Mouse (Mus musculus) neutrophil, adult 5-6 weeks (primary cell): ENCODE measurements around the gene Igf1r. TPM values are rescaled to one million over a fixed set of nuclear protein-coding genes. Genes with fewer than 3 reads are reported as not detected.
A peak's percentile ranks its signal among the peaks of the same experiment; 100 is the strongest.

Source experiments
- ATAC-seq: fragments of 151-379, 151-347 bp; 2 replicates; pipeline ENCODE4 v1.8.0; 2017; ENCODE audit warnings: mild to moderate bottlenecking, moderate TSS enrichment; ENCODE audit not compliant: insufficient number of reproducible peaks, poor library complexity, low FRiP score, severe bottlenecking; ENCODE audit errors: extremely low read depth
- total RNA-seq: library from RNA; stranded (forward); fragments of 200-1000 nt; gene quantifications from 2 replicates; pipeline ENCODE4 v1.2.3, GENCODE M21; 2017

Igf1r gene
- total RNA-seq: 86.8 and 90.4 TPM in 2 replicates

GRCm38 (mm10) chr7:67952777-67953700, at the start of gene Igf1r:
TSS of gene Igf1r (plus strand) at chr7:67952827.
- ATAC-seq: peak; percentile 1; the same call in 1 of the 2 replicates

GRCm38 (mm10) chr7:67906358-67906757, 46.3 kb upstream of the Igf1r start:
- ATAC-seq: no peak

- no peak for ATAC-seq
These were observed 44.7 kb upstream of the Igf1r start for GRCm38 (mm10) chr7:67907786-67908400.

GRCm38 (mm10) chr7:67910528-67910927, 42.1 kb upstream of the Igf1r start:
- ATAC-seq: no peak

GRCm38 (mm10) chr7:67910947-67911346, 41.7 kb upstream of the Igf1r start:
- ATAC-seq: no peak

GRCm38 (mm10) chr7:67911841-67912240, 40.8 kb upstream of the Igf1r start:
- ATAC-seq: no peak

GRCm38 (mm10) chr7:67916960-67917359, 35.7 kb upstream of the Igf1r start:
- no peak for ATAC-seq

GRCm38 (mm10) chr7:67917753-67918152, 34.9 kb upstream of the Igf1r start:
- ATAC-seq: no peak

GRCm38 (mm10) chr7:67919467-67919866, 33.2 kb upstream of the Igf1r start:
- ATAC-seq: no peak

- no peak for ATAC-seq
These were observed 28.4 kb upstream of the Igf1r start for GRCm38 (mm10) chr7:67924215-67924614.

GRCm38 (mm10) chr7:67930132-67930531, 22.5 kb upstream of the Igf1r start:
- ATAC-seq: no peak

GRCm38 (mm10) chr7:67936801-67937200, 15.8 kb upstream of the Igf1r start:
- ATAC-seq: no peak

GRCm38 (mm10) chr7:67943805-67944204, 8.8 kb upstream of the Igf1r start:
- no peak for ATAC-seq

- ATAC-seq: no peak
These were observed 5.7 kb upstream of the Igf1r start for GRCm38 (mm10) chr7:67946901-67947300.

GRCm38 (mm10) chr7:67950346-67950814, 2.2 kb upstream of the Igf1r start:
- no peak for ATAC-seq

GRCm38 (mm10) chr7:67950815-67951531, 1.7 kb upstream of the Igf1r start:
- no peak for ATAC-seq

GRCm38 (mm10) chr7:67951532-67952035, 1.0 kb upstream of the Igf1r start:
- ATAC-seq: peak; percentile 56

- 0 out of 2 replicates have a peak, but pooled peaks have one; percentile 10 for ATAC-seq
These were observed 468 bp upstream of the Igf1r start for GRCm38 (mm10) chr7:67952036-67952681.

GRCm38 (mm10) chr7:67953764-67954242, 1.2 kb downstream of the Igf1r start:
- no peak for ATAC-seq
